Mouse (Mus musculus) left cerebral cortex, adult 6 months (tissue): ENCODE data around the gene Bspry. TPM values are rescaled to one million over a fixed set of nuclear protein-coding genes. Genes with fewer than 3 reads are reported as not detected.

Experiments
- long read RNA-seq, 2 experiments: library from polyadenylated mRNA; unstranded; transcript quantifications; one replicate each; pipeline ENCODE4 v2.0.0; 2019 to 2020
- polyA plus RNA-seq: library from polyadenylated mRNA; unstranded; fragments of <200 nt; fragmentation: Nextera tagmentation; gene quantifications from 2 replicates; pipeline ENCODE4 v1.2.3, GENCODE M21; 2021

Gene Bspry
- 0.09 and 0.31 TPM in 2 replicates for polyA plus RNA-seq
- long read RNA-seq, experiment 1, partial matches to known transcripts, result 0 of 2 reads
- long read RNA-seq, experiment 1, other reads (novel, unspliced or antisense), result 2 of 2 reads
- long read RNA-seq, experiment 2, result 0 reads

DNA sequence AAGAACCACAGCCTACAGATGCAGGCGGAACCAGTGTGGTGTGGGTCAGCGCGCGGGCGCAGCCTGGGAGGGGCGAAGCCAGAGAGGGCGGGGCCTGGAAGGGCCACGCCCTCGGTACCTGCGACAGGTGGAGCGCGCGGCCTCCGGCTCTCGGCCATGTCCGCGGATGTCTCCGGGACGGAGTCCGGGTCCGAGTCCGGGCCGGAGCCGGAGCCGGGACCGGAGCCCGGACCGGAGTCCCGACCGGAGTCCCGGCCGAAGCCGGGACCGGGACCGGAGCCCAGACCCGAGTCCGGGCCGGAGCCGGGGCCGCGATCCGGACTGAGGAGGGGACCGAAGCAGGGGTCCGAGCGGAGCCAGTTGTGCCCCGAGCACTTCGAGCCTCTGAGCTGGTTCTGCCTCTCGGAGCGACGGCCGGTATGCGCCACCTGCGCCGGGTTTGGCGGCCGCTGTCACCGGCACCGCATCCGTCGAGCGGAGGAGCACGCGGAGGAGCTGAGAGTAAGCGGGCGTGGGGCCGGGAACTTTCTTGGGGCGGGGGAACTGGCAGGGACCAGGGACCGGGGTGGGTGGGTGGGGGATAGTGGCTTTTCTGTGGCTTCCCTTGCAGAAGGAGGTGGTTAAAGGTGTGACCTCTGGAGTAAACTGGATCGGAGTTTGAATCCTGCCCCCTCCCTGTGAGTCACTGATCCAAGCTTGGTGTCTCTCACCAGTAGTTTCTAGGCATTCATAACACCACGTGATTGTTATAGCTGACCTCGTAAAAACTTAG lies at the start of gene Bspry:
TSS of gene Bspry (plus strand) at position 117 of the 772 bp plus-strand sequence.

DNA sequence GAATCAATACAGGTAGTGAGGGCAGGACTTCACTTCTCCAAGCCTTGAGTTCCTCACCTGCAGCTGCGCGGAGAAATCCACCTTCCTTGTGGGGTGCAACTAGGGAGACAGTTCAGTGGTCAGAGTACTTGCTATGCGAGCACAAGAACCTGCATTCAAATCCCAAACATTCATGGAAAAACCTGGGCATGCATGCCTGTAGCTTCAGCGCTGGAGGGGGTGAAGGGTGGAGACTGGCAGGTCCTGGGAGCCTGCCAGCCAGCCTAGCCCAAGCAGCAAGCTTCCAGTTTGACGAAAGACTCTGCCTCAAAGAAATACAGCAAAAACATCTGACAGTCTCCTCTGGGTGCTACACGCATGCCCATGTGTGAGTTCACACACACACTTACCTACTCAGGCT lies 44.8 kb upstream of the Bspry start, which contains the start of gene Rnf183:
TSS of gene Rnf183 (minus strand) at position 172 of the 400 bp plus-strand sequence.

DNA sequence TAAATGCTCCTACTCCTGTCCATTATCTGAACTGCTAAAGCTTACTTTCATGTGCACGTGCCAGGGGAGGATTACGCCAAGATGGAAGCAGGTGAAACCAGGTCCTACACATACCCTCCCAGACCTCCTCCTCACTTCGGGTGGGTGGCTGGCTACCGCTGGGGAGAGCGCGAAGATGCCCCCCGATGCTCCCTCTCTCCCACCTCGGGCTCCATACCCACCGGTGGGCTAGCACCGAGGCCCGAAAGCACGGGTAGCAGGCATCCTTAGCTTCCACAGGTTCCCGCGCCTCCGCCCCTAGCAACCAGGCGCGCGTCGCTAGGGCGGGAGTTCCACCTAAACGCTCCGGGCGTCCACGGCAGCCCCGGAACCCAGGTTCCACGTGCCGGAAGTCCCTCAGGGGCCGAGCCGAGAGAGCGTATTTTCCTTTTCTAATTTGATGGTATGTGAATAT lies 9.2 kb upstream of the Bspry start, which contains the start of gene Wdr31:
TSS of gene Wdr31 (minus strand) at position 299 of the 454 bp plus-strand sequence.

DNA sequence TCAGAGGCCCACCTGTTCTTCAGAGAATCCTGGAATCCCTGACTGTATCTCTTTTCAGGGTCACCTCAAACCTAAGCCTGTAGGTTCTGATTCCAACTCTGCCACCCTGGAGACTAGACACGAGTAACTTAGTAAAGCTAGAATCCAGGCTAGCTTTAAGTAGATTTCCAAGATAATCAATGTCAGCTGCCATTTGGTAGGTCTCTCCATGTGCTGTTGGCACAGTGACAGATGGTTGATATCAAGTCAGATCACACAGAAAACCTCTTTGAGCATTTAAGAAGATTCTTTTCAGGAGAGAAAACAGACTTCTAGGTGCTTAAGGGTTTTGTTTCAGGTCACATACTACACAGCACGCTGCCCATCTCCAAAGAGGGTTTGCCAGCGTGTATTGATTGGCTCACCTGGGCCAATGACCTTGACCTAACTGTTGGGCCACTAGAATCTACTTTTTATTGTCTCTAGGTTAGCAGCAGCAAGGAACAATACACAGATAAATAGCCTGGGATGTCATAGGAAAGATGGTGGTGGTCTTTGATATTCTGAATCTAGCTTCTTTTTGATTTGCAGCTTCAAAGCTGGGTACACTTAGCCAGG lies 23.6 kb downstream of the Bspry start, which contains the start of gene Hdhd3:
TSS of gene Hdhd3 (minus strand) at position 94 of the 597 bp plus-strand sequence.

DNA sequence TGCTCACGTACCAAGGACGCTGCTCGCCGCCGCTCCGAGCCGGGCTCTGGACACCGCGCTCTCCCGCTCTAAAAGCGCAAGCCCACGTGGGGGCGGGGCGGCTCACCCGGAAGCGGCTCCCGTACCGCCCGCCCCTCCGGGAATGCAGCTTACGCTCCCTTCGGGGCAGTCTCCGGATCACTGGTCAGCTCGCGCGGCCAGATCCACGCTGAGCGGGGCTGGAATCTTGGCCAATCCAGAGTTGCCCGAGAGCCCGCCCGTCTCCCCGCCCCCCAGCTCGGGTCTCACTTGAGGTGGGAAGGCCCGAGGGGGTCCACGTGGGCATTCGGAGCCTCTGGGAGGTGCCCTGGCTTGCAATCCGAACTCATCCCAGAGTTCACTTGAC lies 40.0 kb downstream of the Bspry start, which contains the start of gene Alad:
TSS of gene Alad (minus strand) at position 70 of the 385 bp plus-strand sequence.

DNA sequence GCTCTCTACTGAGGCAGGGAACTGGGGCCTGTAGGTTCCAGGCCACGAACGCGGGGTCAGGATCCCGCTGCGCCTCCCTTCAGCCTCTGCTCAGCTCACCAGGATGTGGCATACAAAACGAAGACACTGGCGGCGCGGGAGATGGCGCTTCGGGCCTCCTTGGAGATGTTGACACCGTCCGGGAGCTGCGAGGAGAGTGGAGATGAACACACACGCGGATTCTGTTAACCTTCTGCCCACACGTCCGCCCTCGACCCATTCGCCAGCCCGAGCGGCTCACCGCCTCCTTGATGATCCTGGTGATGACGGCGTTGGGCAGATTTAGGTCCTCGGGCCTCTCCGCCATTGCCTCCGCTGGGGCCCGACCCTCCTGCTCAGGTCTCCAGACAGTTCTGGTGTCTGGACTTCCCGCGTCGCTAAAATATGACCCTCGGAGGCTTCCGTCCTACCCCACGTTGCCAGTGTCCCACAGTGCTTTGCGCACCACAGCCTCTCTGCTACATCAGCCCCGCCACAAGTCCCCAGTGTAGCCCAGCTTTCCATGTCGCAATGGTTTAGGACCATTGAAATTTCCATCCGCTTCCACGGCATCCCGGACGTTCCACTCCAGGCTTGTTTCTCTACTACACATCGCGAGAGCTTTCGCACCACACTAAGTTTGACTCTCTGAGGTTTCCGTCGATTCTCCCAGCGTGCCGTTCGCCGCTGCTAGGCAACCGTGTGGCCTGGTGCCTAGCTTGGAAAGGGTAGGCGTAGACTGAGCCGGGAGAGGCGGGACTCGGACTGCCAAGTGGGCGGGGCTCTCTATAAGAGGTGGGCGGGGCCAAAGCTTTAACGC lies 45.0 kb downstream of the Bspry start, which contains the start of the genes Pole3 and 4933430I17Rik:
TSS of gene Pole3 (minus strand) at position 418 of the 838 bp plus-strand sequence.
TSS of gene 4933430I17Rik (plus strand) at position 719 of the 838 bp plus-strand sequence.

Other genes with a start within 250 kb of the Bspry start
- 12.5 and 15.3 TPM in 2 replicates for gene Zfp37, start 249.0 kb upstream of the Bspry start, polyA plus RNA-seq
- gene Slc31a2, start 217.5 kb upstream of the Bspry start, polyA plus RNA-seq, result 4.7 and 6.1 TPM in 2 replicates
- gene Fkbp15, start 119.5 kb upstream of the Bspry start, polyA plus RNA-seq, result 9.1 and 11.4 TPM in 2 replicates
- 10.3 and 11.3 TPM in 2 replicates for gene Slc31a1, start 119.3 kb upstream of the Bspry start, polyA plus RNA-seq
- 49.7 and 58.2 TPM in 2 replicates for gene Cdc26, start 71.4 kb upstream of the Bspry start, polyA plus RNA-seq
- gene Prpf4, start 71.3 kb upstream of the Bspry start, polyA plus RNA-seq, result 3.4 and 3.8 TPM in 2 replicates
- gene Rnf183, start 44.8 kb upstream of the Bspry start, polyA plus RNA-seq, result not detected in 2 replicates
- gene Wdr31, start 9.2 kb upstream of the Bspry start, polyA plus RNA-seq, result 9.1 and 10.6 TPM in 2 replicates
- 13.4 and 17.7 TPM in 2 replicates for gene Hdhd3, start 23.4 kb downstream of the Bspry start, polyA plus RNA-seq
- gene Alad, start 39.9 kb downstream of the Bspry start, polyA plus RNA-seq, result 67.7 and 74.4 TPM in 2 replicates
- 10.8 and 13.4 TPM in 2 replicates for gene Pole3, start 45.0 kb downstream of the Bspry start, polyA plus RNA-seq
- gene 4933430I17Rik, start 45.3 kb downstream of the Bspry start, polyA plus RNA-seq, result 0.14 and 0.15 TPM in 2 replicates
- 19.0 and 22.6 TPM in 2 replicates for gene Rgs3, start 79.8 kb downstream of the Bspry start, polyA plus RNA-seq